Mouse (Mus musculus) spleen, adult 12 weeks (tissue): ENCODE data around the gene AC134908.4.
"Not testable (repeated sequence)": the region's sequence is repeated elsewhere in the genome, so short reads cannot be mapped to it uniquely, and the experiment has no call there.

Source experiments
- DNase-seq: peaks from one replicate; pipeline ENCODE4 v3.0.0; 2022; ENCODE audit warnings: low spot score

The AC134908.4 gene

DNA sequence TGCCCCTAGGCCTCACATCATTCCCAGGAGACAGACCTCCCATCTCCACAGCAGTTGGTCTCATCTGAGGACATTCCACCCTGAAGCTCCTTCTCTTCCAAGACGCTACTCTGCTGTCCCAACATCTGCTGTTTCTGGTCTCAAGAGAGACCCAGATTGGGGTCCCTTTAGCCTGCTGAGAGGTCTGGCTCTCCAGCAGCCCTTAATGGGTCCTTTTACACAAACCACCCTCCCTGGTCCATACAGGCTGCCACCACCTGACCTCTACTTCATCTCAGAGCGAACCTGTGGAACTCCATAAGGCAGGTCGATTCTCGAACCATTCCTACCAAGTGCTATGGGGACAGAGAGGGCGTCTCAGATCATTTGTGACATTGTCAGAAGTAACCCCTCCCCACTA is 12.6 kb upstream of the AC134908.4 start:
- DNase-seq, result no peak

GRCm38 (mm10) chr17:25807452-25807851 is 12.0 kb upstream of the AC134908.4 start:
- not testable (repeated sequence) for DNase-seq

GRCm38 (mm10) chr17:25806507-25806906 is 11.0 kb upstream of the AC134908.4 start:
- DNase-seq, result no peak

GRCm38 (mm10) chr17:25802825-25803517 is 7.5 kb upstream of the AC134908.4 start:
- no peak for DNase-seq

GRCm38 (mm10) chr17:25801029-25801428 is 5.6 kb upstream of the AC134908.4 start:
- peak; percentile 50 for DNase-seq

GRCm38 (mm10) chr17:25796951-25797369 is 1.5 kb upstream of the AC134908.4 start, which contains the start of gene Metrn:
Metrn (minus strand) TSS chr17:25797136.
- peak; percentile 75 for DNase-seq

GRCm38 (mm10) chr17:25796211-25796771 is 832 bp upstream of the AC134908.4 start:
- no peak for DNase-seq

GRCm38 (mm10) chr17:25794998-25795397 is 461 bp downstream of the AC134908.4 start:
- no peak for DNase-seq

- no peak for DNase-seq
Observed at GRCm38 (mm10) chr17:25794197-25794596, 1.3 kb downstream of the AC134908.4 start.

DNA sequence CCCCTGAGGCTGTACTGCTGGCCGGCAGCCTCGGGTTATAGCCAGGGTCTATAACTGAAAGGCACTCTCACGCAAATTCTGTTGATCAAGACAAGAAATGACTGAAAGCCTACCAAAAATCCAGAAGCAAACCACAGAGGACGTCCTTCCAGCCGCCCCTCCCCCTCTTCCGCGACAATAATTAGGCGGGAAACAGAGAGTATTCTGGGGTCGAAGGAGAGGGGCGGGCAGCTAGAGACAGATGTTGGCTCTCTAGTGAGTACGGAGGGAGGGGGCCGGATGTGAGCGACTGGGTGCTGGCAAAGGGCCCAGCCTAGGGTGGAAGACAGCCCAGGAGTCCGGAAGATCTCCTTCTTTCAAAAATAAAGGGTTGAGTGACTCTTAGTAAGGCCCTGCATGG is 2.8 kb downstream of the AC134908.4 start, which contains the start of gene Fam173a:
Fam173a (minus strand) TSS at position 287 of the 400 bp plus-strand sequence.
- peak; percentile 54 for DNase-seq

DNA sequence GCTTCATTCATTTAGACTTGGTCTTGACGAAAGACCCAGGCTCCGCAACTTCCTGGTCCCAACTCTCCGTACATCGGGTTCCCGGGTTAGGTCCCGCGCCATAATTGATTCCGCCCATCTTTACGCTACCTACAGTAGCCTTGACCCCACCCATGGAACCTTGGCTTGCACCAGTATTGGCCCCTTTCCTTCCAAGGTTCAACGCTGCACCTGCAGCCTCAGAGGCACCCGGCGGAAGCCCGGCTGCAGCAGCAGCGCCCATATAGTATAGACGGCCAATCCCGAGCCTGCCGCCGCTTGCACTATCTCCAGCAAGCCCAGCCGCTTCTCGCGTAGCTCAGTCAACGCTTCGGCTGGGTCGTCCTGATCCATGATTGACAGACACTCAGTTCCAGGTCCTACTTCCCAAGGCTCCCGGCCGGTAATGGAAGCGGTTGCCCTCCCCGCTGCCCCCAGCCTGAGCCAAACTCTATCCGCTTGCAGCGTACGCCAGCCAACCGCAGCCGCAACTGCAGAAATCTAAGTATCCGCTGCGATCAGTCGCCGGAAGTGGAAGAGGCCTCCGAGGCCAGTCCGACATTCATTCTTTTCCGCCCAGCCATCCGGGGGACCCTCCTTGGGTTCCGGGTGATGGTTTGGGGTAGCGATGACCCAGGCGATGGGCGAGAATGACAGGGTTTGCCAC is 3.5 kb downstream of the AC134908.4 start:
- peak; percentile 78 for DNase-seq

DNA sequence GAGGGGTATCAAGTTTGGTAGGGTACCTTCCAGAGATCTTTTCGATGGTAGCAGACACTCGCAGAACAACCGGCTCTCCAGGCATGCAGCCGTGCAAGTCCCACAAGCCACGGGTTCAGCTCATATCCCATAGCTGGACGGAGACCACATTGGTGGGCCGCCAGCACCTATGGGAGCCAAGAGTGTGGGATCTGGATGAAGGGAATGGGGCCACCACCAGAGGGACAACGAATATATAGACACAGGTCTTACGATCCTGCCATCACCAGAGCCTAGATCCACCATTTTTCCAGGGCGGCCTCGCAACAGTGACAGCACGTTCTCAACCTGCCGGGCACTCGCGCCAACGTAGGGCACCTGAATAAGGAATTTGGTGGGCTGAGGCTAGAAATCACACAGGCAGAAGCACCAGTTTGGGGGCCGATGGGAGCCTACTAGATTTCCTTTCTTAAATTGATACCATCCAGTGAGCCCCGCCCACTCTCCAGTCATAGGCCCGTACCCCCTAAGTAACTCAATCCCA is 4.1 kb downstream of the AC134908.4 start:
- no peak for DNase-seq

- DNase-seq, result no peak
Observed at GRCm38 (mm10) chr17:25786781-25787504, 8.5 kb downstream of the AC134908.4 start.

DNA sequence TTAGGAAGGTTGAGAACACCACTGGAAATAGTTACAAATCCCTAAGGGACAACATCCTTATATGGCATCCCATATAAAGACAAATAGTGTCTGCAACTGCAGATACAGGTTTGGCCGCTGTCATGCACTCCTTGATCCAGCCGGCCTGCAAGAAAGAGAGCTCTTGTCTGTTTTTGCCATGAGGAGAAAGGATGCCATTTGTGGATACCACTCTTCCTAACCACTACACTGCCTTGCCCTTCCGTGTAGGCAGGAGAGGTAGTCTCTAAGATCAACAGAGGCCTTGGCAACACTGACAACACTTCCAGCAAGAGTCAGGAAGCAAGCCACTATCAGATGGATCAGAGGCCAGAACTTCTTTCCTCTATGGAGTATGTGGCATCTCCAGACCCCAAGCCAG is 9.2 kb downstream of the AC134908.4 start, which contains the start of gene Ccdc78:
Ccdc78 (plus strand) TSS at position 301 of the 400 bp plus-strand sequence.
- DNase-seq, result no peak

GRCm38 (mm10) chr17:25785281-25785745 is 10.1 kb downstream of the AC134908.4 start, which contains the start of gene Haghl:
Haghl (minus strand) TSS chr17:25785673.
- DNase-seq, result peak; percentile 91

- no peak for DNase-seq
Observed at GRCm38 (mm10) chr17:25783861-25784574, 11.4 kb downstream of the AC134908.4 start.

GRCm38 (mm10) chr17:25783086-25783485 is 12.4 kb downstream of the AC134908.4 start:
- DNase-seq, result no peak

GRCm38 (mm10) chr17:25781339-25781738 is 14.1 kb downstream of the AC134908.4 start:
- DNase-seq, result no peak

DNA sequence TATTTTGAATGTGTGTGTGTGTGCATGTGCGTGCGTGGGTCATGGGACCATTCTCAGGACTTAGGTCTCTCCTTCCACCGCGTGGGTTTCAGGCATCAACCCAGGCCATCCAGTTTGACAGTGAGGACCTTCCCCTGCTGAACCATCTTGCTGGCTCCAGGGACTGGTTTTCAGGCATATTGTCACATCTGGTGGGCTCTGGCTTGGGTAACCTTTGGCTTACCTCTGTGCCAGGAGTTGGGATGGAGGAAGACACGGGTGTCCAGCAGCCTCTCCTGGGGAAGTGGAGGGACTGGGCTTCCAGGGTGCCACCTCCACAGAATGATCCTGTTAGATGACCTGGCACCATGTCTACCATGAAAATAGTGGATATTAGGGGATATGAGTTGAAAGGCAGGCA is 17.5 kb downstream of the AC134908.4 start:
- DNase-seq, result no peak

DNA sequence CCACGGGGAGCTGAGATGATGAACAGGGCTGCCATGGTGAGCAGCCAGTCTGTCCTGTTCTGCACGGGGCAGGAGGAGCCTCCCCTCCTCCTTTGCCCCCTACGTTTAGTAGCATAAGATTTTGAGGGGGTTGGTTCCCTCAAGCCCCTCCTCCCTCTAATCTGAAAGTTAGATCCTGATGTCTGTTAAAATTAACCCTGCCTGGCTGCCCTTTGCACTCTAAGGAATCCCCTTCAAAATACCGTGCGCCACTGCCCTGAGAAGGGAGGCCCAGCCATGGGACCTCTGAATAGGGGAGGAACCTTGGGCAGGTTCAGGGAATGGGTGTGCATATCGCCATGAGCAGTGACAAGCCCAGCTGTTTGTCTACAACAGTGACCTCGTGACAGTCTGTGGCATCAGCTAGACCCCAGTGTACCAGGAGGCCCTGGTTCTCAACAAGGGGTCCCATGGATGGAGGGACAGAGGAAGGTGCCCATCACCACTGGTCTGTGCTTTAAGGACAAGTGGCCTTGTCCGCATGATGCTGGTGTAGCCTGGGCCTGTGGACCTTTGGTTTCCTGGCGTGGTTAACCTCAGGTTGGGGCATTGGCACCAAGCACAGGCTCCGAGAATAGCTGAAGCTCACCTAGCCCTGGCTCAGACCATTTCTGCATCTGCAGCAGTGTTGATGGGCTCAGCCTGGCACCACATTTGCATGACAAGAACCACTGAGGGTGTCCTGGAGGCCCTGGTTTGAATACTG is 20.0 kb downstream of the AC134908.4 start:
- DNase-seq, result no peak
